Mouse (Mus musculus) erythroid progenitor cell, adult 5-6 weeks (primary cell): ENCODE results near the gene Tmem219. TPM values are rescaled to one million over a fixed set of nuclear protein-coding genes. Genes with fewer than 3 reads are reported as not detected.

ENCODE experiments used
- ATAC-seq: replicated peaks from 2 replicates; pipeline ENCODE4 v1.8.0; 2016; ENCODE audit warnings: moderate number of reproducible peaks, mild to moderate bottlenecking, moderate TSS enrichment, inconsistent platforms; ENCODE audit not compliant: poor library complexity, low FRiP score, severe bottlenecking
- total RNA-seq, 2 experiments: library from RNA; stranded (forward) in 1 of 2; stranded (reverse) in 1 of 2; fragments of 150-400 nt in 1 of 2; fragments of 186-747, 209-891 nt in 1 of 2; gene quantifications; 2 replicates each; pipeline versions ENCODE4 v1.2.3 to v1.2.4; 2015 to 2017; ENCODE audit warnings: low replicate concordance in 2 of 2

Tmem219 gene
- 3.2 and 5.4 TPM in 2 replicates for total RNA-seq (2015; ENCODE audit: low replicate concordance)
- total RNA-seq (2017; ENCODE audit: low replicate concordance) = 4.0 and 10.4 TPM in 2 replicates

GRCm38 (mm10) chr7:126922624-126923060 lies at the start of gene Tmem219:
TSS of gene Tmem219 (minus strand) at chr7:126922917.
- no peak for ATAC-seq

GRCm38 (mm10) chr7:126967361-126967760 lies 44.6 kb upstream of the Tmem219 start:
- no peak for ATAC-seq

GRCm38 (mm10) chr7:126965568-126965967 lies 42.9 kb upstream of the Tmem219 start:
- no peak for ATAC-seq

GRCm38 (mm10) chr7:126963548-126964286 lies 41.0 kb upstream of the Tmem219 start:
- ATAC-seq = no peak

- ATAC-seq = no peak
Observed at GRCm38 (mm10) chr7:126961965-126962364, 39.2 kb upstream of the Tmem219 start.

GRCm38 (mm10) chr7:126961095-126961494 lies 38.4 kb upstream of the Tmem219 start:
- no peak for ATAC-seq

- no peak for ATAC-seq
Observed at GRCm38 (mm10) chr7:126959780-126960179, 37.1 kb upstream of the Tmem219 start.

GRCm38 (mm10) chr7:126955125-126955524 lies 32.4 kb upstream of the Tmem219 start:
- ATAC-seq = no peak

- no peak for ATAC-seq
Observed at GRCm38 (mm10) chr7:126952646-126953045, 29.9 kb upstream of the Tmem219 start.

- no peak for ATAC-seq
Observed at GRCm38 (mm10) chr7:126951741-126952140, 29.0 kb upstream of the Tmem219 start.

- ATAC-seq = no peak
Observed at GRCm38 (mm10) chr7:126950647-126951615, 28.2 kb upstream of the Tmem219 start.

GRCm38 (mm10) chr7:126949793-126950646 lies 27.3 kb upstream of the Tmem219 start, which contains the start of gene Sez6l2:
TSS of gene Sez6l2 (plus strand) at chr7:126950563.
- ATAC-seq = peak; percentile 79

- ATAC-seq = 0 out of 2 replicates have a peak, but pooled peaks have one; percentile 3
Observed at GRCm38 (mm10) chr7:126949403-126949792, 26.7 kb upstream of the Tmem219 start, which contains the start of gene Asphd1. TSS of gene Asphd1 (minus strand) at chr7:126949582.

GRCm38 (mm10) chr7:126948626-126949025 lies 25.9 kb upstream of the Tmem219 start:
- no peak for ATAC-seq

GRCm38 (mm10) chr7:126946530-126946929 lies 23.8 kb upstream of the Tmem219 start:
- 0 out of 2 replicates have a peak, but pooled peaks have one; percentile 16 for ATAC-seq

- ATAC-seq = no peak
Observed at GRCm38 (mm10) chr7:126941801-126942200, 19.1 kb upstream of the Tmem219 start.

- ATAC-seq = no peak
Observed at GRCm38 (mm10) chr7:126941171-126941570, 18.5 kb upstream of the Tmem219 start.

GRCm38 (mm10) chr7:126932652-126933051 lies 9.9 kb upstream of the Tmem219 start:
- no peak for ATAC-seq

- peak; percentile 39 for ATAC-seq
Observed at GRCm38 (mm10) chr7:126929046-126929445, 6.3 kb upstream of the Tmem219 start.
